Mouse (Mus musculus) cerebellum, adult 8-10 months (tissue): ENCODE data around the gene Inpp5f.
"Not testable (repeated sequence)": the region's sequence is repeated elsewhere in the genome, so short reads cannot be mapped to it uniquely, and the experiment has no call there.

Source experiments
- DNase-seq: peaks from one replicate; pipeline ENCODE4 v3.0.0; 2022

Gene Inpp5f

DNA sequence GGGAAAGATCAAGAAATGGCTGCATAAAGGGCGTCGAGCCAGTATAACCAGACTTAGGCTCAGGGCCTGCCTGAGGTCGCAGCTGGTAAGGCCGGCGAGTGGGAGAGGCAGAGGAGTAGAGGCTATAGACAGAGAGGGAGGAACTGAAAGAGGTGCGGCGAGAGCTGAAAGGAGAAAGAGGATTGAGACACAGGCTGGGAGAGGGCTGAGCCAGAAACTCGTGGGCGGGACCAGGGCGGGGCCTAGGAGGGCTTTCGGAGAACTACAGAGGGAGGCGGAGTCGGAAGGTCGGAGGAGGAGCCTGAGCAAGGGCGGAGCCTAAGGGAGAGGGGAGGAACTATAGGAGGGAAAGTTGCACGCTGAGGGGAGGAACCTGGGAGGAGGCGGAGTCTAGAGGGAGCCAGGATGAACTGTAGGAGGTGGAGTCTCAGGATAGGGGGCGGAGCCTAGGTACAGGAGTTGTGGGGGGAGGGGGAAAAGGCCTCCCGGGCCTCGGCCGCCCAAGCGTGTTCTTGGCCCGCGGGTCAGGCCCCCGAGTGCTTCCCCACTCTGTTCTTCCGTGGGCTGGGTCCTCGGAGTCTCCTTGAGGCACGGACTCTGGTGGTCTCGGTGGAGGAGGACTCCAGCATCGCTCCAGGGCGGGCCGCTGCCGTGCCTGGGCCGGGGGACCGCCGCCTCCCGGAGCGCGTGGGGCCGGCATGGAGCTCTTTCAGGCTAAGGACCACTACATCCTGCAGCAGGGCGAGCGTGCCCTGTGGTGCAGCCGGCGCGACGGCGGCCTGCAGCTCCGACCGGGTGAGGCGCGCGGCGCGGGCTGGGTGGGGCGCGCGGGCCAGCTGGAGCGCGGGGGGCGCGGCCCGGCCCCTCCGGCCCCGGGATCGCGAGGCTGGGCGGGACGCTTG is at the start of gene Inpp5f:
Gene Inpp5f (plus strand): TSS at position 432 of the 902 bp plus-strand sequence.
- DNase-seq: peak; percentile 99

GRCm38 (mm10) chr7:128563373-128563772 is 47.8 kb upstream of the Inpp5f start:
- DNase-seq: no peak

GRCm38 (mm10) chr7:128566311-128566710 is 44.8 kb upstream of the Inpp5f start:
- DNase-seq: no peak

DNA sequence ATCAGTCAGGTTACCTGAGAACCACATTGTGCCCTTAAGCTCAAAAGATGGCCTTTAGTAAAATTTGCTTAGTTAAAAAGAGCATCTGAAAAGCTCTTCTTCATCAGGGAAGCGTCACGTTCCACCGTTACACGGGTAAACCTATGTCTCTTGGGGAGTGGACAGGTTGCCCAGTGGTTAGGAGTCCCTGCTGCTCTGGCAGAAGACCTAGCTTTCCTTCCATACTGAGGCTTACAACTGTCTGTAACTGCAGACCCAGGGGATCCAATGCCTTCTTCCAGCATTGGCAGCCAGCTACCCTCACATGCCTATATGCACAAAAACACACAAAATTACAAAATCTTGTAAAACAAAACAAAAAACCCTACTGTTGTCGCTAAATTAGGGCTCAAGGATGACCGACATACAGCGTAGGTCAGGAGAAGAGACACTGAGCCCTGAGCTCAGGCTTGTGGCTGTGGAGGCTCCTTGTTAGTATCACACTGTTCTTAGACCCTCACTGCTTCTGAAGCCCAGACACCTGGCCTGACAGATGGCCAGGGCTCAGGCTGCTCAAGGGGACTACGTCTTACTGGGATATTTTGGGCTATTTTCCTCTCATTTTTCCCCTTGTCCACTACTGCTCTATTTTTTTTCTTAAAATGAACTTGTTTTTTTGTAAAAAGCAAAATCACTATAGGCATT is 43.4 kb upstream of the Inpp5f start:
- peak; percentile 64 for DNase-seq

DNA sequence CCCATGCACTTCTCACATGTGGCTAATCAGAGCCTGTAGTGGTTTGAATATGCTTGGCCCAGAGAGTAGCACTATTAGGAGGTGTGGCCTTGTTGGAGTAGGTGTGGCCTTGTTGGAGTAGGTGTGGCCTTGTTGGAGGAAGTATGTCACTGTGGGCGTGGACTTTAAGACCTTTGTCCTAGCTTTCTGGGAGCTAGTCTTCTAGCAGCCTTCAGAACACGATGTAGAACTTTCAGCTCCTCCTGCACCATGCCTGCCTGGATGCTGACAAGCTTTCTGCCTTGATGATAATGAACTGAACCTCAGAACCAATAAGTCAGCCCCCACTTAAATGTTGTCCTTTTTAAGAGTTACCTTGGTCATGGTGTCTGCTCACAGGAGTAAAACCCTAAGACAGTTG is 41.7 kb upstream of the Inpp5f start:
- not testable (repeated sequence) for DNase-seq

DNA sequence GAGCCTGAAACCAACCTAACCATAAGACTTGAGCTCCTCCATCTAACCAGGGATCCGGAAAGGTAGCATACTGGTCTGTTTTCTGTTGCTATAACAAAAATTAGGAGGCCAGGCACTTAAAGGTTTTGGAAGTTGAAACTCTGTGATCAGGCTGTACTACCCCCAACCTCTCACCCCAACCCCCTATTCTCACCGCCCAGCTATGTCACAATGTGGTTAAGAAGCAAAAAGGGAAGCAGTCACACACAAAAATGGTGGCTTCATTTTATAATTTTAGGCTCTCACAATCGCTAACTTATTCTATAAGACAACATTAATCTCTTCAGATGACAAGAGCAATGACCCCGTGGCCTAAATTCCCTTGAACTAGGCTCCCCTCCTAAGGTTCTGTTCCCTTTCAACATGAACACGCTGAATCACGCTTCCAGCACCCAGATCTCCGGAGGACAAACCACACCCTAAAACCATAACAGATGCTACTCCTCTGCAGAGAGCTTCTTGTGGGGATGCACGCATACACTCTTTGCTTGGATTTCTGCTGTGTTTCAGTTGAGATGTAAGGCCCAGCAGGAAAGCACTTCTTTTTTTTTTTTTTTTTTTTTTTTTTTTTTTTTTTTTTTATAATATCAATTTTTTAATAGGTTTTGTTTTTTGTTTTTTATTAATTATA is 41.0 kb upstream of the Inpp5f start:
- DNase-seq: no peak

DNA sequence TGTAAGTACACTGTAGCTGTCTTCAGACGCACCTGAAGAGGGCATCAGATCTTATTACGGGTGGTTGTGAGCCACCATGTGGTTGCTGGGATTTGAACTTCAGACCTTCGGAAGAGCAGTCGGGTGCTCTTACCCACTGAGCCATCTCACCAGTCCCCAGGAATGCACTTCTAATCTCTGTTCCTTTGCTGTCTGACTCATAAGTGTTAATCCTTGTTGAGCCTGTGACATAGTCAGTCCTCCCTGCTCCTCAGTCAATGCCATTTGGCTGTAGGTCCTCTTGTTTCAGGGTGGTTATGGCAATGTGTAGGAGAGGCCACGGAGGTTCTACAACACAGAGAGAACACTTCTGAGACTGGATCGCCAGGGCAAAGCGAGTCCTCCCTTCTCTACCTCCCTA is 40.5 kb upstream of the Inpp5f start:
- not testable (repeated sequence) for DNase-seq

- DNase-seq: no peak
Measured at GRCm38 (mm10) chr7:128572030-128572429, 39.1 kb upstream of the Inpp5f start.

DNA sequence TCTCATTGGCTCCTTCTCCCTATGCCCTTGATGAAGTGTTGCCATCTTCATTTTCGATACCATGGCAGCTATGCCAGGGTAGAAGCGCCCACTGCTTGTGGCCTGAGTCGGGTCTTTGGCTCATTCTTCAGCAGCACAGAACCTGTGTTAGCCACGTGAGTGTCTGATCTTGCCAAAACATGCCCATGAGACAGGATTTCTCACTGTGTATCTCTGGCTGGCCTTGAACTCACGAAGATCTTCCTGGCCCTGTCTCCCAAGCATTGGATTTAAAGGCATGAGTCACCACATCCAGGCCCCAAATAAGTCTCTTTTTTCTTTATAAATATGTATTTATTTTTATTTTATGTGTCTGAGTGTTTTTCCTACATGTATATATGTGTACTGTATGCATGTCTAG is 35.9 kb upstream of the Inpp5f start:
- no peak for DNase-seq

GRCm38 (mm10) chr7:128575794-128576193 is 35.3 kb upstream of the Inpp5f start:
- DNase-seq: no peak

GRCm38 (mm10) chr7:128577607-128578006 is 33.5 kb upstream of the Inpp5f start:
- DNase-seq: no peak

- DNase-seq: no peak
Measured at GRCm38 (mm10) chr7:128578199-128578945, 32.8 kb upstream of the Inpp5f start.

- DNase-seq: no peak
Measured at GRCm38 (mm10) chr7:128579381-128579780, 31.7 kb upstream of the Inpp5f start.

GRCm38 (mm10) chr7:128580318-128580717 is 30.8 kb upstream of the Inpp5f start:
- no peak for DNase-seq

- no peak for DNase-seq
Measured at GRCm38 (mm10) chr7:128581864-128582484, 29.2 kb upstream of the Inpp5f start.

DNA sequence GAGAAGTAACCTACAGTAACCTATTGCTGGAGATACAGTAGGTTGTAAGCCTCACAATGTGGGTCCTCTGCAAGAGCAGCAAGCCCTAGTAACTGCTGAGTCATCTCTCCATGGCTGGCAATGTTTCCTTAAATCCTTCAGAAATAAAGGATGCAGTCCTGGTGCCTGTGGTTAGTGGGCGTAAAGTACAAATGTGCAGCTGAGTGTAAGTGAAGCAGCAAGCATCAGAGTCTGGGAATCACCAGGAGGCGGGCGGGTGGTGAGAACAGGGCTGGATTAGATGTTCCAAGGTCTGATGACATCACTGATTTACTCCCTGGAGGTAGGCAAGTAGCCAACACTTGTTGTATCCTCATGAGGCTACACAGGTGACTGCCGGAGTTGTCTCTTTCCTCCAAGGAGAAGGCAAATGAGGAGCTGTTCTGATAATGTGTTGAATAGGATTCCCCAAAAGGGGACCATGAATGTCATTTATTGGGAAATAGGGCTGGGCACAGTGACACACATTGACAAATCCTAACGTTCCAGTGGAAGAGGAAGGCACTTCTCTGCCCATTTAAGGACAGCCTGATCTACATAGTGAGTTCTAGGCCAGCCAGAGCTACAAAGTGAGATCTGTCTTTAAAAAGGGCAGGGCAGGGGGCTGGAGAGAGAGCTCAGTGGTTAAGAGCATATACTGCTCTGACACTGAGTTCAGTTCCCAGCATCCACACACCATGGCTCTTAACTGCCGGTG is 27.7 kb upstream of the Inpp5f start:
- peak; percentile 45 for DNase-seq

DNA sequence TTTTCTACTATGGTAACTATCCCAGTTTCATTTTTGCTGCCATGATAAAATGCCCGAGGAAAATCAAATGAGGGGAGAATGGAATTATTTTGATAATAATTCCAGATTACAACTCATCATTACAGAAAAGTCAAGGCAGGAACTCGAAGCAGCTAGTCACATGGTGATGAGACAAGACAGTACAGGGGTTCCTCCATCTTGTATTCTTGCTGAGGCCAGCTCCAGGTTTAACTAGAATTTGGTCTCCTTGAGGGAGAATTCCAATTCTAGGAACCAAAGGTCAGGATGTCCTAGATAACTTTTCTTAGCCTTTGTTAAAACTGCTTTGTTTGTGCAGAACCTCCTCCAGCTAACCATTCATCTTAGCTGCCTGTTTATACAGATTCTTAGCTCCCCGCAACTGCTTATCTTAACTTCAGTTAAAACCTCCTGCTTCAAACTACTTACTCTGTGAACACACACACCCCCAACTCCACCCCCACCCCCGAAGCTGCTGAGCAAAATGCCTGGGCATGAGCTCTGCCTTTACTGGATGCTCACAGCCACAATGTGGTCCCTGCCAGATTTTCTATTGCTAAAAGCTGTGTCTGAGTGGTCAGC is 23.7 kb upstream of the Inpp5f start:
- DNase-seq: no peak

DNA sequence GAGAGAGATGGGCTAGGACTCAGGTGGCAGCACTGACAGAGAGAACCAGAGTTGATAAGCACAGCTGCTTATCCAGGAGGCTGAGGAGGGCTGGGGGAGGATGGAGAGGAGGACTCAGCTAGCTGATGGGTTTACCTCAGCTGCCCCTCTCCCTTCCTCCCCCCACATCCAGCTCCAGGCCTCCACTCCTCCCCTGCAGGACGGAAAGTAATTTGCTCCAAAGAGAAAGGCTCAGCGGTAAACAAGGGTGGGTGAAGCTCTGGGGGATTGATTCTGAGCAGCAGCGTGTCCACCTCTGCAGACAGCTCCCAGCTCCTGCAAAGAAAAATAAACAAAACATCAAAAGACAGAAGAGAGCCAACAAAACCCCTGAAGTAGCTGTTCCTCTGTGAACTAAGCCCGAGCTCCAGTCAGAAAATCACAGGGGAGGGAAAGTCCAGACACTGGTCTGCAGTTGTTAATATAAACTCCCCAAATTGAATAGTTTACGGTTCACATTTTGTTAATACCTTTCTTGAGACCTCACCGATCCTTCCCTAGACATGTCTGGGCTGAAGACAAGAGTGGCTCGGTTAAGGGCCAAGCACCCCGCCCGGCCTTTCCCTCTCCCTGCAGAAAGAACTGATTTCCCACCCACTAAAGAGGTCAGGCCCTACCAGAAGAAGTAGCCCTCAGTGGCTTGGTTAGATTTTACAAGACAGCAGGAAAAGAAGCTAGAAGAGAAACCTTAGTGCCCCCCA is 19.6 kb upstream of the Inpp5f start:
- DNase-seq: no peak

DNA sequence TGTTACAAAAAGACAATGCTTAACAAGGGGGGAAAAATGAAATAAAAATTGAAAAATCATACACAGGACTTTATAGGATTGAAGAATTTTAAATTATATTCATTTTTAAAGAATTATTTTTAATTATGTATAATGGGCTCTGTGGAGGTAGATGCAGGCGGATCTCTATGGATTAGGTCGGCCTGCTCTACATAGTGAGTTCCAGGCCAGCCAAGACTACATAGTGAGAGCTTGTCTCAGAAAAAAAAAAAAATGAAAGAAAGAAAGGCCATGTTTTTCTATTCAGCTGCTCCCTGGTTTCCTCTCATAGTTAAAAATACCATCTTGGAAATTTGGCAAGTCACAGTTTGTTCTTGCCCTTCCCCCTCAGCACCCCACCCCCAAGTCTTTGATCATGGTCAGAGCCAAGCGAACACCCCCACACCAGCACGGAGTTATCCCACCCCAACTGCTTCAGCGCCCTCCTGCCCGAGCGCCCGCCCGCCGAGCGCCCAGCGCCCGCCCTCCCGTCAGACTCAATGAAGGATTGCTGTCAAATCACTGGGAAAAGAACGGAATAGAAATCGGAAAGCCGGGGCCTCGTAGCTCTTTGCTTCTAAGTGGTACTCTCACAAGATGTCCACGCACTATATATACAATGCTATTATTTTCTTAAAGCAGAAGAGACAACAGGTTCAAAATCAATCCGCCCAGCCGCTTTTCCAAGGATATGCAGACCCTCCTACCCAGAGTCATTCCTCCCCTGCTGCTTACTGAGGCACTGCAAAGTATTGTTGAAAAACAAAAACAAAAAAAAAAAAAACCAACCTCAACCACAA is 18.8 kb upstream of the Inpp5f start:
- DNase-seq: no peak

GRCm38 (mm10) chr7:128592936-128593241 is 18.2 kb upstream of the Inpp5f start:
- no peak for DNase-seq
